Mouse (Mus musculus) neural tube, embryonic 15.5 days (tissue): ENCODE results near the gene Ablim2. TPM values are rescaled to one million over a fixed set of nuclear protein-coding genes. Genes with fewer than 3 reads are reported as not detected.
A peak's percentile ranks its signal among the peaks of the same experiment; 100 is the strongest.

Source experiments
- ATAC-seq: fragments of 200-750 bp; cut with Nextera tagmentation; 2 replicates; pipeline ENCODE4 v1.8.0; 2017; ENCODE audit warnings: mild to moderate bottlenecking, moderate TSS enrichment, moderate library complexity; ENCODE audit not compliant: low FRiP score
- H3K27ac ChIP-seq: fragments of 300-500 bp; sonication (generic); replicated peaks from 2 replicates; pipeline ENCODE4 v1.5.1; 2015; ENCODE audit warnings: mild to moderate bottlenecking, inconsistent platforms
- H3K27me3 ChIP-seq: fragments of 300-500 bp; sonication (generic); replicated peaks from 2 replicates; pipeline ENCODE4 v1.6.1; 2015; ENCODE audit warnings: inconsistent platforms
- H3K36me3 ChIP-seq: fragments of 300-500 bp; sonication (generic); 2 replicates; pipeline ENCODE4 v1.6.1; 2015; ENCODE audit warnings: inconsistent platforms
- H3K4me1 ChIP-seq: fragments of 300-500 bp; sonication (generic); 2 replicates; pipeline ENCODE4 v1.6.1; 2015; ENCODE audit warnings: inconsistent platforms
- H3K4me2 ChIP-seq: fragments of 300-500 bp; sonication (generic); 2 replicates; pipeline ENCODE4 v1.6.1; 2015; ENCODE audit warnings: inconsistent platforms, mild to moderate bottlenecking, moderate library complexity
- H3K4me3 ChIP-seq: fragments of 300-500 bp; sonication (generic); replicated peaks from 2 replicates; pipeline ENCODE4 v1.5.1; 2015; ENCODE audit warnings: mild to moderate bottlenecking, inconsistent platforms
- H3K9ac ChIP-seq: fragments of 300-500 bp; sonication (generic); replicated peaks from 2 replicates; pipeline ENCODE4 v1.6.1; 2015; ENCODE audit warnings: mild to moderate bottlenecking, inconsistent platforms
- H3K9me3 ChIP-seq: fragments of 300-500 bp; sonication (generic); replicated peaks from 2 replicates; pipeline ENCODE4 v1.6.1; 2016; ENCODE audit warnings: inconsistent platforms
- WGBS: fragments of 180-500 bp; shearing (Covaris S2); methylation state at CpG from one replicate; pipeline ENCODE4 v1.1.7; 2015; ENCODE audit warnings: mixed read lengths; 5-methylcytosine and 5-hydroxymethylcytosine counted together
- polyA plus RNA-seq: library from polyadenylated mRNA; unstranded; fragments of >200 nt; fragmentation: Nextera tagmentation; extraction: Ambion mirVana; gene quantifications from 2 replicates; pipeline ENCODE4 v1.2.1, GENCODE M21; 2015

Gene Ablim2
- polyA plus RNA-seq, 1 experiment from 2014 or later = 31.8 TPM

DNA sequence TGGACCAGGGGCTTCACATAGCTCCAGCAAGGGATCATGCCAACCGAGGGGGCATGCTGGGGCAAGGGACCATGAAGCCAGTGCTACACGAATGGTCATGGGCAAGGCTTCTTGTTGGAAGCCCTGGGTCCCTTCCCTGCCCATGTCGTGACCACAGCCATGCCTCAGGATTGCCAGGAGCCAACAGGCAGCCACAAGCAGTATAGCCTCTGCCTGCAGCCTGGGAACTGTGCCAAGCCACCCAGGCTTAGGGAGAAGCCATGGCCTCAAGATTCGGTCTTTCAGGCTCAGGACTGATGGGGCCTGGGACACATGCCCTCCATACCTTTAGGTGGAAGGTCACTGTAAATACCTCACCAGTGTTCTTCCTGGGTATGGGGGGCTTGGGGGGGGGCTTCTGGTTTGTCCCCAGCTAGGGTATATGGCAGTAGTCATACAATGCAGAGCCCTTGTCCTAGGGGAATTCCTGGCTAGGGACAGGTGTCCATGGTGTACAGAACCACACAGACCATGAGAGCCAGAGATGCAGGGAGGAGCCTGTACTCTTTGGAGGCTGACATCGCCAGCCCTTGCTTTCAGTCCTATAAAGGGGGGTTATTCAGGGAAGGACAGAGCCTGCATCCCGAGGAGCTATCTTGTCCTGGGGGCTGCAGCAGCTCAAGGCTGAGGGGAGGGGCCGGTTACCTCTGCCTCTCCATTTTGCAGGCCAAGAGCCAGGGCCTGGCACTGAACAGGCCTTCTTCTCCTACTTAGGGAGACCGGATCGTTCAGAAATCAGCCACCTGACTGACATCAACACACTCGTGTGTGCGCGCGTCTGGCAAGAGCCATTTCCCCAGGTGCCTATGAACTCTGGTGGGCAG, 15.8 kb downstream of the Ablim2 start:
- peaks cover 30% of the 10 kb centered on the region for H3K4me1 ChIP-seq
- ATAC-seq = peak; percentile 39; the same call in 1 of the 2 replicates
- no peak overlapping the region for H3K4me2 ChIP-seq
- peak overlapping the region; percentile 18; the same call in 1 of the 2 replicates for H3K27ac ChIP-seq
- WGBS = 37% methylated on average over 13 of the region's 13 CpGs
- no peaks in the 10 kb centered on the region for H3K9me3 ChIP-seq
- H3K36me3 ChIP-seq = no peaks in the 10 kb centered on the region
- peaks cover 4% of the 10 kb centered on the region; the same call in 1 of the 2 replicates for H3K27me3 ChIP-seq
- no peak overlapping the region for H3K4me3 ChIP-seq
- H3K9ac ChIP-seq = no peak overlapping the region

DNA sequence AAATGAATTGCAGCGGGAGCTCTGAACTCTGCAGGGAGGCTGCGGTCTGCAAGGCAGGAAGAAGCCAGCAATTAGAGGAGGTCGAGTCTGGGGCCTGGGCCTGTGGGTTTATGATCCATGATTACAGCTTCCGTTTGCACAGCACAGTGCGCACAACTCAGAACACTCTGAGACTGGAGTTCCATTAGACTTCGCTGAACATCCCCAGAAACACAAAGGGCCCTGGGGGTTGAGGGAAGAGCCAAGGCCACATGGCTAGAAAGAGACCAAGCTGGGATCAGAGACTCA, 16.4 kb downstream of the Ablim2 start:
- no peak for ATAC-seq

GRCm38 (mm10) chr5:35781116-35781515, 23.4 kb downstream of the Ablim2 start:
- no peak for ATAC-seq
- H3K36me3 ChIP-seq = no peaks in the 10 kb centered on the region
- no peak overlapping the region for H3K4me3 ChIP-seq
- H3K9me3 ChIP-seq = no peaks in the 10 kb centered on the region
- WGBS = 70% methylated on average over 3 of the region's 3 CpGs
- no peaks in the 10 kb centered on the region for H3K4me1 ChIP-seq
- H3K9ac ChIP-seq = no peak overlapping the region
- no peak overlapping the region for H3K27ac ChIP-seq
- no peaks in the 10 kb centered on the region for H3K27me3 ChIP-seq
- no peak overlapping the region for H3K4me2 ChIP-seq

More for the DNA sequence above, 16.4 kb downstream of the Ablim2 start:
- Histone ChIP-seq H3K27me3 (peaks cover 4% of the 10 kb centered on the region; the same call in 1 of the 2 replicates), H3K4me3 (no peak overlapping the region), H3K27ac (no peak overlapping the region), H3K4me1 (peaks cover 30% of the 10 kb centered on the region), H3K36me3 (no peaks in the 10 kb centered on the region), H3K9ac (no peak overlapping the region), H3K4me2 (no peak overlapping the region), H3K9me3 (no peaks in the 10 kb centered on the region)
- WGBS = 7% methylated on average over 6 of the region's 6 CpGs

DNA sequence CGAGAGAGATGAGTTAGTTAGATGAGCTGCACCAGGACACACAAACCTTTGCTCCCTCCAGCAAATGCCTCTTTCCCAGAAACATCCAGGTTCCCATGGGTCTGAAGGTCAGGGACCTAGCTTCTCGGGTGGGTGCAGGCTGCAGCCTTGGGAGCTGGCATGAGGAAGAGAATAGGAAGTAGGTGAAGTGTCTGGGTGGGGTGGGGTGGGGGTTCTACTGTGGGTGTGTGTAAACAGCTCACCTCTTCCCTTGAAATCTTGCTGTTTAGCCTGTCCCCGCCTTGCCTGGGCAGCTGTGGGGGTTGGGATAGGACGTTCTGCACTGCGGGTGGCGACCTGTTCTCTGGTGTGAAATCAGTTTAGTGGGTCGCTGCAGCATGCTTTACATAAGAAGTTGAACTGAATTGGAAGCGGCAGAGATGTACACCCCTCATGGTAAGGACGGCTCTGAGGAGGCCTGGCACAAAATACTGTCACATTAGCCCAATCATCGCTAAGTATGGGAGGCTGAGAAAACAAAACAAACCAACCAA, 25.0 kb downstream of the Ablim2 start:
- no peak overlapping the region for H3K4me2 ChIP-seq
- no peak for ATAC-seq
- H3K27ac ChIP-seq = no peak overlapping the region
- H3K27me3 ChIP-seq = no peaks in the 10 kb centered on the region
- H3K36me3 ChIP-seq = no peaks in the 10 kb centered on the region
- no peaks in the 10 kb centered on the region for H3K9me3 ChIP-seq
- H3K9ac ChIP-seq = no peak overlapping the region
- no peak overlapping the region for H3K4me3 ChIP-seq
- 65% methylated on average over 10 of the region's 10 CpGs for WGBS
- no peaks in the 10 kb centered on the region for H3K4me1 ChIP-seq

GRCm38 (mm10) chr5:35785853-35786252, 28.2 kb downstream of the Ablim2 start:
- Histone ChIP-seq H3K36me3 (no peaks in the 10 kb centered on the region), H3K27me3 (no peaks in the 10 kb centered on the region), H3K9me3 (no peaks in the 10 kb centered on the region), H3K4me3 (no peak overlapping the region), H3K9ac (no peak overlapping the region), H3K4me1 (no peaks in the 10 kb centered on the region), H3K4me2 (no peak overlapping the region), H3K27ac (no peak overlapping the region)
- WGBS = 76% methylated on average over 7 of the region's 7 CpGs
- ATAC-seq = no peak

DNA sequence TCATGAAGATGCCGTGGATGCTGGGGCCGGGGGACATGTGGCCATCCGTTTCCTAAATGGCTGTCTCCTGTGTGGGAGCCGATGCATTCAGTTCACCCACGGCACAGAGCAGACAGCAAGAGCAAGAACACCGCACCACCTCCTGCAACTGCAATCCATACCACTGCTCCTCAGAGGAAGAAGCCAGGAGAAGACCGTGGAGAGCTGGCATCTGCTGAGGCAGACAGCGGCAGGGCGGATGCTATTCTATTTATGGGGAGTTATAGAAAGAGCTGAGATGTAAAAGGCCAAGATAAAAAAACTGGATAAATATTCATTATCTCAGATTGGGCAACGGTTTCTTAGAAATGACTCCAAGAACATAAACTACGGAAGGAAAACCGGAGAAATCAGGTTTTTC, 30.2 kb downstream of the Ablim2 start:
- H3K9ac ChIP-seq = no peak overlapping the region
- WGBS = 91% methylated on average over 12 of the region's 12 CpGs
- no peak overlapping the region for H3K4me2 ChIP-seq
- H3K4me1 ChIP-seq = no peaks in the 10 kb centered on the region
- H3K27me3 ChIP-seq = no peaks in the 10 kb centered on the region
- no peaks in the 10 kb centered on the region for H3K36me3 ChIP-seq
- no peak overlapping the region for H3K4me3 ChIP-seq
- H3K27ac ChIP-seq = no peak overlapping the region
- no peaks in the 10 kb centered on the region for H3K9me3 ChIP-seq
- no peak for ATAC-seq

DNA sequence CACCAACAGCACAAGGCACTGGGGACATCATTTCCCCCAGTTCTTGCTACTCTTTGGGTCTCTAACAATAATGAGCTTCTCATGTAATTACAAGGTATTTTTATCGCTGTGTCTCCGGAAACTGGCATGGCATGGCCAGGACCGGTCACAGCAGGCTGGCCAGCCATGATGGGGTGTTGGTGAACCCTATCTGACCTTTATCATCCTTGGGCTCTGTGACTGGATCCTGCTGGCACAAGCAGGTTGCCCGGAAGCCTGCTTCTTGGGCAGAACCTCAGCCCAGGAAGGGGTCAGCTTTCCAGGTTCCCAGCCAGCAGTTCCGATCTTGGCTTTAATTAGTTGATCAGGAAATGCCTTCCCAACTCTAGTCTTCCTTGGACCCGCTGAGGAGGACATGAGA, 31.0 kb downstream of the Ablim2 start:
- Histone ChIP-seq H3K4me1 (no peaks in the 10 kb centered on the region), H3K27ac (no peak overlapping the region), H3K27me3 (no peaks in the 10 kb centered on the region), H3K4me2 (no peak overlapping the region), H3K36me3 (no peaks in the 10 kb centered on the region), H3K9me3 (no peaks in the 10 kb centered on the region), H3K9ac (no peak overlapping the region), H3K4me3 (no peak overlapping the region)
- ATAC-seq = no peak
- WGBS = 91% methylated on average over 6 of the region's 6 CpGs

GRCm38 (mm10) chr5:35789697-35790096, 32.0 kb downstream of the Ablim2 start:
- no peaks in the 10 kb centered on the region for H3K4me1 ChIP-seq
- WGBS = 90% methylated on average over 3 of the region's 3 CpGs
- no peaks in the 10 kb centered on the region for H3K9me3 ChIP-seq
- H3K27me3 ChIP-seq = no peaks in the 10 kb centered on the region
- H3K4me3 ChIP-seq = no peak overlapping the region
- no peak overlapping the region for H3K9ac ChIP-seq
- H3K27ac ChIP-seq = no peak overlapping the region
- H3K36me3 ChIP-seq = no peaks in the 10 kb centered on the region
- no peak overlapping the region for H3K4me2 ChIP-seq
- no peak for ATAC-seq

DNA sequence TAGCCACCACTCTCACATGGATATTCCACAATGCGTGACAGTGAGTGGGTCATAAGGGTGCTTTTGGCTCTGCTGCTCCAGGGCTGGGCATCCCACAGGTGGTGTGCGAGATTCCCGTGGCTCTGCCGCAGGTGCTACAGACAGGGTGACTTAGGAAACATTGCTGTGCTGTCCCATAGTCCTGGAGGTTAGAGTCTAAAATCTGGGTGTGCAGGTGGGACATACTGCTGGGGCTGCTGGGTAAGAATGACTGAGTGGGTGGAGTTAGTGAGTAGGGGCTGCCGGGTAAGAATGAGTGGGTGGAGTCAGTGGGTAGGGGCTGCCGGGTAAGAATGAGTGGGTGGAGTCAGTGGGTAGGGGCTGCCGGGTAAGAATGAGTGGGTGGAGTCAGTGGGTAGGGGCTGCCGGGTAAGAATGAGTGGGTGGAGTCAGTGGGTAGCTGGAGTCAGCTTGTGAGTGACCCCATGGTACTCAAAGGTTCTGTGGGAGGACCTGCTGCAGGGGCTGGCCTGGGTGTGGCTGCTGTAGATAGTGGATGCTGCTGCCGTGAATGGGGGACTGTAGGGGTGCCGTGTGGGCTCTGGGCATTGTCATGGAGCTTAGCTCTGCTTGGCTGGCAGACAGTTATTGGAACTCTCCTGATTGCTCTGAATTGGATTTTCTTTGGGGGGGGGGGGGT, 32.8 kb downstream of the Ablim2 start:
- Histone ChIP-seq H3K9ac (no peak overlapping the region), H3K27ac (no peak overlapping the region), H3K4me1 (no peaks in the 10 kb centered on the region), H3K27me3 (no peaks in the 10 kb centered on the region), H3K4me3 (no peak overlapping the region), H3K9me3 (no peaks in the 10 kb centered on the region), H3K36me3 (no peaks in the 10 kb centered on the region), H3K4me2 (no peak overlapping the region)
- ATAC-seq = 0 out of 2 replicates have a peak, but pooled peaks have one; percentile 15
- 38% methylated on average over 10 of the region's 10 CpGs for WGBS

DNA sequence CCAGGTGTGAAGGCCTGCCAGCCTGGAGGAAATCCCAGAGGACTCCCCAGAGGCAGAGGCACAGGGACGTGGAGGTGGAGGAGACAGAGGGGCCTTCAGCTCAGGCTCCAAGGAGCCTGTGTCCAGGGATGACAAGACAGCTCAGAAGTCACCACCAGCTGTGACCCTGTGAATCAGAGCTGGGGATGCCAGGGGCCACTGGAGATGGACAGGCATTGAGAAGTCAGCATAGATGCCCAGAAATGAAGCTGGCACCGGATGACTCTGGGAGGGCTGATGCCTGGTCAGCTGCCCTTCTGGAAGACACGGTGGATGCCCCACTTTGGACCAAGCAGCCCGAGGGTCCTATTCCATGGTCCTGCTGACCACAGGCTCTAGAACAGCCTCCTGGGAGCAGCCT, 36.3 kb downstream of the Ablim2 start:
- Histone ChIP-seq H3K4me3 (no peak overlapping the region), H3K4me2 (no peak overlapping the region), H3K9ac (no peak overlapping the region), H3K9me3 (no peaks in the 10 kb centered on the region), H3K4me1 (no peaks in the 10 kb centered on the region), H3K27ac (no peak overlapping the region), H3K27me3 (0 out of 2 replicates have a peak, but pooled peaks cover under 1% of the 10 kb centered on the region), H3K36me3 (no peaks in the 10 kb centered on the region)
- no peak for ATAC-seq
- 81% methylated on average over 4 of the region's 4 CpGs for WGBS

- no peaks in the 10 kb centered on the region for H3K36me3 ChIP-seq
- H3K4me1 ChIP-seq = no peaks in the 10 kb centered on the region
- no peak overlapping the region for H3K27ac ChIP-seq
- H3K4me3 ChIP-seq = no peak overlapping the region
- H3K9me3 ChIP-seq = no peaks in the 10 kb centered on the region
- no peak for ATAC-seq
- H3K4me2 ChIP-seq = no peak overlapping the region
- WGBS = 60% methylated on average over 4 of the region's 4 CpGs
- peaks cover 4% of the 10 kb centered on the region; the same call in 1 of the 2 replicates for H3K27me3 ChIP-seq
- no peak overlapping the region for H3K9ac ChIP-seq
Observed at GRCm38 (mm10) chr5:35794942-35795341, 37.3 kb downstream of the Ablim2 start.
